Mouse (Mus musculus): Measurements from ENCODE around the gene Shtn1. TPM values are rescaled to one million over a fixed set of nuclear protein-coding genes. Genes with fewer than 3 reads are reported as not detected.

Shtn1 gene
- polyA plus RNA-seq, 1 experiment from 2014 or later, result 24.0 TPM

- H3K4me1 ChIP-seq, result peaks cover 30% of the 10 kb centered on the region
- no peak overlapping the region for H3K4me3 ChIP-seq
- H3K36me3 ChIP-seq (ENCODE audit: poor library complexity, severe bottlenecking), result no peaks in the 10 kb centered on the region
- no peak overlapping the region for H3K4me2 ChIP-seq
- 91% methylated on average over 4 of the region's 4 CpGs for WGBS
- peaks cover 26% of the 10 kb centered on the region for H3K27me3 ChIP-seq
- no peaks in the 10 kb centered on the region for H3K9me3 ChIP-seq (replicated peaks)
- no peak overlapping the region for H3K9ac ChIP-seq
- no peak for ATAC-seq
- no peak overlapping the region for H3K27ac ChIP-seq
These were observed 4.5 kb downstream of the Shtn1 start for GRCm38 (mm10) chr19:59071396-59071795.

GRCm38 (mm10) chr19:59067652-59068051, 8.2 kb downstream of the Shtn1 start:
- no peaks in the 10 kb centered on the region for H3K9me3 ChIP-seq (replicated peaks)
- 79% methylated on average over 1 of the region's 1 CpGs for WGBS
- H3K36me3 ChIP-seq (ENCODE audit: poor library complexity, severe bottlenecking), result no peaks in the 10 kb centered on the region
- no peak for ATAC-seq
- no peak overlapping the region for H3K4me2 ChIP-seq
- H3K4me1 ChIP-seq, result peaks cover 17% of the 10 kb centered on the region
- no peak overlapping the region for H3K4me3 ChIP-seq
- H3K27ac ChIP-seq, result no peak overlapping the region
- H3K9ac ChIP-seq, result no peak overlapping the region
- H3K27me3 ChIP-seq, result peaks cover 11% of the 10 kb centered on the region; the same call in 1 of the 2 replicates

- no peak for ATAC-seq
- WGBS, result 85% methylated on average over 2 of the region's 2 CpGs
- H3K4me2 ChIP-seq, result no peak overlapping the region
- peaks cover 8% of the 10 kb centered on the region; the same call in 1 of the 2 replicates for H3K27me3 ChIP-seq
- H3K4me1 ChIP-seq, result peaks cover 10% of the 10 kb centered on the region; the same call in 1 of the 2 replicates
- no peaks in the 10 kb centered on the region for H3K36me3 ChIP-seq (ENCODE audit: poor library complexity, severe bottlenecking)
- H3K9ac ChIP-seq, result no peak overlapping the region
- no peaks in the 10 kb centered on the region for H3K9me3 ChIP-seq (replicated peaks)
- H3K27ac ChIP-seq, result no peak overlapping the region
- H3K4me3 ChIP-seq, result no peak overlapping the region
These were observed 9.2 kb downstream of the Shtn1 start for GRCm38 (mm10) chr19:59066670-59067069.

GRCm38 (mm10) chr19:59066115-59066514, 9.8 kb downstream of the Shtn1 start:
- ATAC-seq, result no peak
- H3K4me1 ChIP-seq, result peaks cover 11% of the 10 kb centered on the region; the same call in 1 of the 2 replicates
- no peaks in the 10 kb centered on the region for H3K9me3 ChIP-seq (replicated peaks)
- H3K27me3 ChIP-seq, result peaks cover 8% of the 10 kb centered on the region; the same call in 1 of the 2 replicates
- no peak overlapping the region for H3K4me3 ChIP-seq
- no peak overlapping the region for H3K9ac ChIP-seq
- H3K27ac ChIP-seq, result no peak overlapping the region
- H3K36me3 ChIP-seq (ENCODE audit: poor library complexity, severe bottlenecking), result no peaks in the 10 kb centered on the region
- H3K4me2 ChIP-seq, result no peak overlapping the region
- 29% methylated on average over 5 of the region's 5 CpGs for WGBS

GRCm38 (mm10) chr19:59064616-59065015, 11.3 kb downstream of the Shtn1 start:
- ATAC-seq, result no peak
- Histone ChIP-seq H3K9ac (no peak overlapping the region), H3K4me2 (no peak overlapping the region), H3K4me1 (peaks cover 22% of the 10 kb centered on the region), H3K27me3 (peaks cover 11% of the 10 kb centered on the region; the same call in 1 of the 2 replicates), H3K9me3 (replicated peaks) (no peaks in the 10 kb centered on the region), H3K36me3 (ENCODE audit: poor library complexity, severe bottlenecking) (no peaks in the 10 kb centered on the region), H3K27ac (no peak overlapping the region), H3K4me3 (no peak overlapping the region)
- WGBS, result 84% methylated on average over 5 of the region's 5 CpGs

GRCm38 (mm10) chr19:59063568-59063967, 12.3 kb downstream of the Shtn1 start:
- H3K27ac ChIP-seq, result no peak overlapping the region
- 91% methylated on average over 5 of the region's 5 CpGs for WGBS

GRCm38 (mm10) chr19:59058105-59058504, 17.8 kb downstream of the Shtn1 start:
- no peak overlapping the region for H3K27ac ChIP-seq
- H3K36me3 ChIP-seq (ENCODE audit: poor library complexity, severe bottlenecking), result no peaks in the 10 kb centered on the region
- peaks cover 45% of the 10 kb centered on the region for H3K4me1 ChIP-seq
- H3K9ac ChIP-seq, result no peak overlapping the region
- no peaks in the 10 kb centered on the region for H3K9me3 ChIP-seq (replicated peaks)
- no peak for ATAC-seq
- H3K4me3 ChIP-seq, result no peak overlapping the region
- 69% methylated on average over 4 of the region's 4 CpGs for WGBS
- peaks cover 10% of the 10 kb centered on the region; the same call in 1 of the 2 replicates for H3K27me3 ChIP-seq
- no peak overlapping the region for H3K4me2 ChIP-seq

More at GRCm38 (mm10) chr19:59063568-59063967, 12.3 kb downstream of the Shtn1 start:
- Histone ChIP-seq H3K36me3 (ENCODE audit: poor library complexity, severe bottlenecking) (no peaks in the 10 kb centered on the region), H3K27me3 (peaks cover 9% of the 10 kb centered on the region; the same call in 1 of the 2 replicates), H3K4me1 (peaks cover 22% of the 10 kb centered on the region), H3K4me2 (no peak overlapping the region), H3K9ac (no peak overlapping the region), H3K4me3 (no peak overlapping the region), H3K9me3 (replicated peaks) (no peaks in the 10 kb centered on the region)
- ATAC-seq, result no peak

GRCm38 (mm10) chr19:59057366-59057765, 18.5 kb downstream of the Shtn1 start:
- Histone ChIP-seq H3K4me3 (no peak overlapping the region), H3K27ac (no peak overlapping the region), H3K4me1 (peaks cover 52% of the 10 kb centered on the region), H3K9ac (no peak overlapping the region), H3K27me3 (peaks cover 10% of the 10 kb centered on the region; the same call in 1 of the 2 replicates), H3K36me3 (ENCODE audit: poor library complexity, severe bottlenecking) (no peaks in the 10 kb centered on the region), H3K4me2 (no peak overlapping the region), H3K9me3 (replicated peaks) (no peaks in the 10 kb centered on the region)
- no peak for ATAC-seq
- WGBS, result 49% methylated on average over 5 of the region's 5 CpGs

- Histone ChIP-seq H3K4me1 (peaks cover 51% of the 10 kb centered on the region), H3K9me3 (replicated peaks) (no peaks in the 10 kb centered on the region), H3K4me3 (no peak overlapping the region), H3K27ac (peak overlapping the region; percentile 92), H3K36me3 (ENCODE audit: poor library complexity, severe bottlenecking) (no peaks in the 10 kb centered on the region), H3K27me3 (peaks cover 3% of the 10 kb centered on the region; the same call in 1 of the 2 replicates), H3K9ac (no peak overlapping the region), H3K4me2 (no peak overlapping the region)
- peak; percentile 65 for ATAC-seq
- WGBS, result 58% methylated on average over 6 of the region's 6 CpGs
These were observed 21.3 kb downstream of the Shtn1 start for GRCm38 (mm10) chr19:59054632-59054951.

- H3K4me1 ChIP-seq, result peaks cover 51% of the 10 kb centered on the region
- H3K4me3 ChIP-seq, result no peak overlapping the region
- H3K27ac ChIP-seq, result peak overlapping the region; percentile 92
- peak overlapping the region; percentile 45; the same call in 1 of the 2 replicates for H3K9ac ChIP-seq
- peak overlapping the region; percentile 14; the same call in 1 of the 2 replicates for H3K4me2 ChIP-seq
- no peaks in the 10 kb centered on the region for H3K9me3 ChIP-seq (replicated peaks)
- H3K27me3 ChIP-seq, result peaks cover 3% of the 10 kb centered on the region; the same call in 1 of the 2 replicates
- WGBS, result 27% methylated on average over 6 of the region's 6 CpGs
- ATAC-seq, result peak; percentile 86
- H3K36me3 ChIP-seq (ENCODE audit: poor library complexity, severe bottlenecking), result no peaks in the 10 kb centered on the region
These were observed 21.8 kb downstream of the Shtn1 start for GRCm38 (mm10) chr19:59053931-59054631.

- Histone ChIP-seq H3K4me3 (no peak overlapping the region), H3K9ac (0 out of 2 replicates have a peak overlapping the region, but pooled peaks have one; percentile 45), H3K4me2 (0 out of 2 replicates have a peak overlapping the region, but pooled peaks have one; percentile 14), H3K4me1 (peaks cover 47% of the 10 kb centered on the region), H3K36me3 (ENCODE audit: poor library complexity, severe bottlenecking) (no peaks in the 10 kb centered on the region), H3K9me3 (replicated peaks) (no peaks in the 10 kb centered on the region), H3K27ac (peak overlapping the region; percentile 92), H3K27me3 (peaks cover 3% of the 10 kb centered on the region; the same call in 1 of the 2 replicates)
- 41% methylated on average over 9 of the region's 9 CpGs for WGBS
- ATAC-seq, result peak; percentile 73
These were observed 23.0 kb downstream of the Shtn1 start for GRCm38 (mm10) chr19:59052783-59053490.

- Histone ChIP-seq H3K27me3 (peaks cover 6% of the 10 kb centered on the region; the same call in 1 of the 2 replicates), H3K36me3 (ENCODE audit: poor library complexity, severe bottlenecking) (no peaks in the 10 kb centered on the region), H3K9ac (no peak overlapping the region), H3K4me1 (peaks cover 43% of the 10 kb centered on the region), H3K27ac (peak overlapping the region; percentile 92), H3K4me2 (no peak overlapping the region), H3K9me3 (replicated peaks) (no peaks in the 10 kb centered on the region), H3K4me3 (no peak overlapping the region)
- 60% methylated on average over 4 of the region's 4 CpGs for WGBS
- no peak for ATAC-seq
These were observed 23.8 kb downstream of the Shtn1 start for GRCm38 (mm10) chr19:59052053-59052452.
